In the genomic region with DNA sequence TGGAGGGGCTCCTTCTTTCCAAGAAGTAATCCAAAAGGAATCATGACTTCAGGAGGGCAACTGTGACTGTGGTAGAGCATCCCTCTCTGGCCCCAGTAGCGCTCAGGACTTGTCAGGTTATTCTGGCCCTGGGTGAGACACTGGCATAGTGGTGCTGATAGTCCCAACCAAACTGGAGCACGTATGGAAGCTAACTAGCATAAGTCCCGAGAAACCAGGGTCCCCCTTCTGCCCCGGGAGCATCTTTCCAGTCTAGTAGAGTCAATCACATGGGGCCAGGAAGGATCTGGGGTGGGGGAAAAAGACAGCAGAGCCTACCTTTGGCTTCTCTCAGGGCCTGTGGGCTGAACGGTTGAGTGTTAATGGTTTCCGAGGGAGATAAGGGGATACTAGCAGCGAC, we compare ENCODE assay signal across 9 mouse cellular contexts. TPM values are rescaled to one million over a fixed set of nuclear protein-coding genes. Genes with fewer than 3 reads are reported as not detected.
DNase-seq lines count a peak whose midpoint lies in the region; ATAC-seq lines count a peak whose summit lies in the region.
"Had no signal": no experiment of that assay in that cellular context is flagged by ENCODE, and none has a peak within 500 bp of the region (broad histone marks: within the 10 kb centered on the region; RNA-seq: fewer than 3 reads in every experiment).

No protein-coding gene starts in this region.

- H3K27me3 ChIP-seq in neural tube, embryonic 11.5 days (ENCODE audit: control insufficient read depth, insufficient read depth, low read length), result no peaks in the 10 kb centered on the region
- H3K27me3 ChIP-seq in hindbrain, embryonic 13.5 days, result peaks cover 24% of the 10 kb centered on the region
- peaks cover 37% of the 10 kb centered on the region for H3K27me3 ChIP-seq in midbrain, embryonic 10.5 days (ENCODE audit: low read depth, poor library complexity, severe bottlenecking)

- H3K9ac ChIP-seq in neural tube, embryonic 11.5 days (ENCODE audit: low read length), result no peak overlapping the region
- H3K9ac ChIP-seq in hindbrain, embryonic 13.5 days, result no peak overlapping the region

- H3K27ac ChIP-seq in neural tube, embryonic 11.5 days (ENCODE audit: low read depth, low read length), result no peak overlapping the region
- H3K27ac ChIP-seq in hindbrain, embryonic 13.5 days, result no peak overlapping the region
- peak overlapping the region; percentile 88; the same call in 1 of the 2 replicates for H3K27ac ChIP-seq in midbrain, embryonic 10.5 days (replicated peaks)

- no peak overlapping the region for H3K4me3 ChIP-seq in neural tube, embryonic 11.5 days (ENCODE audit: low read depth, low read length)
- peak overlapping the region; percentile 64 for H3K4me3 ChIP-seq in hindbrain, embryonic 13.5 days
- H3K4me3 ChIP-seq in midbrain, embryonic 10.5 days, result peak overlapping the region; percentile 68

- DNase-seq in neural tube, embryonic 11.5 days (ENCODE audit: low spot score), result no peak
- DNase-seq in neural tube, embryonic 10.5 days (ENCODE audit: extremely low spot score, low spot score), result no peak
- DNase-seq in midbrain, embryonic 10.5 days (ENCODE audit: low spot score), result no peak
- no peak for DNase-seq in retina, postnatal 1 day
- no peak for DNase-seq in layer of hippocampus, adult 11-12 months (ENCODE audit: low spot score)
- no peak for DNase-seq in ovary, adult 18-20 months (ENCODE audit: low spot score)
- DNase-seq: adrenal gland, postnatal 25 days; lung, postnatal 10 days had no signal

- 0 out of 2 replicates have a peak, but pooled peaks cover 3% of the 10 kb centered on the region for H3K4me1 ChIP-seq in neural tube, embryonic 11.5 days (ENCODE audit: control insufficient read depth, insufficient read depth, low read length)
- H3K4me1 ChIP-seq in hindbrain, embryonic 13.5 days (replicated peaks), result peaks cover 20% of the 10 kb centered on the region
- peaks cover 23% of the 10 kb centered on the region for H3K4me1 ChIP-seq in midbrain, embryonic 10.5 days

- no peaks in the 10 kb centered on the region for H3K36me3 ChIP-seq in neural tube, embryonic 11.5 days (ENCODE audit: control insufficient read depth, insufficient read depth, low read length)
- H3K36me3 ChIP-seq in hindbrain, embryonic 13.5 days, result no peaks in the 10 kb centered on the region
- no peaks in the 10 kb centered on the region for H3K36me3 ChIP-seq in midbrain, embryonic 10.5 days

- no peaks in the 10 kb centered on the region for H3K9me3 ChIP-seq in neural tube, embryonic 11.5 days (ENCODE audit: control insufficient read depth, low read length)
- H3K9me3 ChIP-seq in hindbrain, embryonic 13.5 days, result no peaks in the 10 kb centered on the region
- H3K9me3 ChIP-seq in midbrain, embryonic 10.5 days (replicated peaks), result no peaks in the 10 kb centered on the region

- ATAC-seq in neural tube, embryonic 11.5 days (ENCODE audit: insufficient read depth, low FRiP score, low TSS enrichment), result 0 out of 2 replicates have a peak, but pooled peaks have one; percentile 25
- ATAC-seq in hindbrain, embryonic 13.5 days (ENCODE audit: low FRiP score), result no peak

- WGBS in neural tube, embryonic 11.5 days, result 61% methylated on average over 7 of the region's 7 CpGs
- 75% methylated on average over 7 of the region's 7 CpGs for WGBS in hindbrain, embryonic 13.5 days
- WGBS in midbrain, embryonic 10.5 days, result 76% methylated on average over 7 of the region's 7 CpGs

- H3K4me2 ChIP-seq in neural tube, embryonic 11.5 days (ENCODE audit: low read depth), result peak overlapping the region; percentile 87; the same call in 1 of the 2 replicates
- peak overlapping the region; percentile 78 for H3K4me2 ChIP-seq in hindbrain, embryonic 13.5 days

RNA-seq across cellular contexts. Expression of a gene that starts 0.7 kb away (rescaled TPM):
- 11.3 and 14.9 TPM in 2 replicates for polyA plus RNA-seq in neural tube, embryonic 11.5 days (2014; fragmentation: Nextera tagmentation; extraction: Ambion mirVana)
- 21.3 and 23.2 TPM in 2 replicates for polyA plus RNA-seq in hindbrain, embryonic 13.5 days (2015; fragmentation: Nextera tagmentation; extraction: Ambion mirVana)
- polyA plus RNA-seq in midbrain, embryonic 10.5 days (2016; fragmentation: Nextera tagmentation; extraction: Ambion mirVana), result 4.3 and 4.8 TPM in 2 replicates
